ENCODE assay signal across 23 mouse cellular contexts in the genomic region with DNA sequence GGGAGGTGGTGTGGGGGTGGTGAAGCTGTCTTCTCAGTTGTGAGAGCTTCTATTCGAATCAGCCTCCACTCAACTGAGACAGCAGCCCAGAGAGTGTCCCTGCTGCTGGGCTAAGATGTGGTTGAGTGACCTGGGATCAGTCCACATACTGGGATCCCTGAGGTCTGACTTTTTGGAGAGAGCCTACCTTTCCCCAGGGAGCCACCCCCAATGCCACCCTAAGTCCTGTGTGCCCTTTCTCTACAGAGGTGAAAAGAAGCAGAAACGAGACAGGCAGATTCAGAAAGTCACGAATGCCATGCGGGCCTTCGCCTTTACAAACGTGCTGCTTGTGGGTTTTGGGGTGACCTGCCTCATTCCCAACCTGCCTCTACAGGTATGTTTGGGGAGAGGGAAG. TPM values are rescaled to one million over a fixed set of nuclear protein-coding genes. Genes with fewer than 3 reads are reported as not detected.
DNase-seq lines count a peak whose midpoint lies in the region; ATAC-seq and TF ChIP-seq lines count a peak whose summit lies in the region.
"Had no signal": no experiment of that assay in that cellular context is flagged by ENCODE, and none has a peak within 500 bp of the region (broad histone marks: within the 10 kb centered on the region; RNA-seq: fewer than 3 reads in every experiment).

No protein-coding gene starts in this region.

- no peaks in the 10 kb centered on the region for H3K9me3 ChIP-seq in intestine, embryonic 16.5 days (ENCODE audit: control insufficient read depth, low read length)
- H3K9me3 ChIP-seq: hindbrain, embryonic 15.5 days; limb, embryonic 15.5 days; megakaryocyte, embryonic 14.5 days; midbrain, embryonic 13.5 days had no signal

- no peaks in the 10 kb centered on the region; the same call in 1 of the 2 replicates for H3K36me3 ChIP-seq in kidney, adult 2 months (ENCODE audit: control insufficient read depth, insufficient read depth, low read length)
- no peaks in the 10 kb centered on the region for H3K36me3 ChIP-seq in intestine, embryonic 16.5 days (ENCODE audit: control insufficient read depth, insufficient read depth, low read length)
- H3K36me3 ChIP-seq: limb, embryonic 15.5 days had no signal

- no peak for ATAC-seq in intestine, embryonic 16.5 days
- ATAC-seq: forebrain, embryonic 16.5 days; midbrain, embryonic 13.5 days had no signal

- no peak overlapping the region for H3K9ac ChIP-seq in intestine, embryonic 16.5 days (ENCODE audit: low read depth, low read length)
- H3K9ac ChIP-seq: hindbrain, embryonic 15.5 days; limb, embryonic 15.5 days; liver, embryonic 14.5 days; lung, embryonic 14.5 days; midbrain, embryonic 13.5 days had no signal

- TF ChIP-seq POLR2A in kidney, adult 2 months (IDR thresholded peaks at IDR 0.05; ENCODE audit: low read depth, low read length) = no peak
- no peak for TF ChIP-seq POLR2A in bone marrow macrophage, adult 2 months (IDR thresholded peaks at IDR 0.05; ENCODE audit: borderline replicate concordance, low read depth, low read length)

- intact Hi-C loops in left cerebral cortex, postnatal 4 days (cut with DNase I) = no loop called here

- no peak overlapping the region for H3K4me3 ChIP-seq in kidney, adult 2 months (ENCODE audit: insufficient read depth, low read depth, low read length)
- no peak overlapping the region for H3K4me3 ChIP-seq in bone marrow macrophage, adult 2 months (ENCODE audit: insufficient read depth, low read length)
- H3K4me3 ChIP-seq in intestine, embryonic 16.5 days (ENCODE audit: low read length) = no peak overlapping the region
- H3K4me3 ChIP-seq: hindbrain, embryonic 15.5 days; limb, embryonic 15.5 days; megakaryocyte, embryonic 14.5 days; midbrain, embryonic 13.5 days had no signal

- DNase-seq in cerebellum, adult 9-10 months = peak; percentile 61
- no peak for DNase-seq in cerebellum, postnatal 36 days
- DNase-seq in kidney, adult 2 months = no peak
- no peak for DNase-seq in kidney, adult 9 months
- no peak for DNase-seq in adipocyte (ENCODE audit: low spot score)
- no peak for DNase-seq in left cerebral cortex, postnatal 4 days
- DNase-seq: adrenal gland, postnatal 36 days; gastrocnemius, postnatal 25 days; heart, postnatal 4 days; kidney, postnatal 10 days; lung, embryonic 14.5 days; retina, postnatal 1 day; right cerebral cortex, postnatal 25 days; thymus, postnatal 25 days had no signal

- TF ChIP-seq CTCF in kidney, adult 2 months (conservative IDR thresholded peaks at IDR 0.05; ENCODE audit: insufficient read depth, insufficient read length, low read depth, low read length) = no peak
- TF ChIP-seq CTCF in bone marrow macrophage, adult 2 months (IDR thresholded peaks at IDR 0.05; ENCODE audit: low read depth, low read length) = no peak

- peaks cover 10% of the 10 kb centered on the region for H3K4me1 ChIP-seq in kidney, adult 2 months (ENCODE audit: control insufficient read depth, insufficient read depth, low read length)
- H3K4me1 ChIP-seq in bone marrow macrophage, adult 2 months (ENCODE audit: control insufficient read depth, insufficient read depth, low read length) = peaks cover 81% of the 10 kb centered on the region
- peaks cover 49% of the 10 kb centered on the region for H3K4me1 ChIP-seq in intestine, embryonic 16.5 days (ENCODE audit: control insufficient read depth, insufficient read depth, low read length)

- H3K27me3 ChIP-seq in kidney, adult 2 months (replicated peaks; ENCODE audit: control insufficient read depth, insufficient read depth, low read length) = no peaks in the 10 kb centered on the region
- H3K27me3 ChIP-seq in intestine, embryonic 16.5 days (replicated peaks; ENCODE audit: control insufficient read depth, insufficient read depth, low read length) = no peaks in the 10 kb centered on the region
- H3K27me3 ChIP-seq: hindbrain, embryonic 15.5 days; limb, embryonic 15.5 days; midbrain, embryonic 13.5 days had no signal

- no peak overlapping the region for H3K4me2 ChIP-seq in intestine, embryonic 16.5 days (ENCODE audit: low read depth, low read length)
- H3K4me2 ChIP-seq: hindbrain, embryonic 15.5 days; limb, embryonic 15.5 days; lung, embryonic 14.5 days; midbrain, embryonic 13.5 days had no signal

- H3K27ac ChIP-seq in kidney, adult 2 months (ENCODE audit: insufficient read depth, low read depth, low read length) = peak overlapping the region; percentile 4; the same call in 1 of the 2 replicates
- H3K27ac ChIP-seq in bone marrow macrophage, adult 2 months (ENCODE audit: insufficient read depth, low read depth, low read length) = peak overlapping the region; percentile 96; the same call in 1 of the 2 replicates
- peak overlapping the region; percentile 31 for H3K27ac ChIP-seq in intestine, embryonic 16.5 days (ENCODE audit: low read length)
- H3K27ac ChIP-seq: hindbrain, embryonic 15.5 days; limb, embryonic 15.5 days; liver, embryonic 14.5 days; midbrain, embryonic 13.5 days had no signal

- 76% methylated on average over 6 of the region's 6 CpGs for WGBS in kidney, adult 2 months
- WGBS in intestine, embryonic 16.5 days = 80% methylated on average over 6 of the region's 6 CpGs

RNA-seq across cellular contexts. Expression of a gene that starts 19.8 kb away (rescaled TPM):
- polyA plus RNA-seq in kidney, adult 2 months (2012; rRNA removed) = 43.8 and 60.3 TPM in 2 replicates
- 512 TPM in 2 replicates for polyA plus RNA-seq in bone marrow macrophage, adult 2 months (2012; ENCODE audit: insufficient read depth, insufficient read length, missing spikeins)
- 84.2 and 98.1 TPM in 2 replicates for polyA plus RNA-seq in intestine, embryonic 16.5 days (2015; fragmentation: Nextera tagmentation; extraction: Ambion mirVana)
- total RNA-seq in left cerebral cortex, postnatal 4 days (2021) = 100 to 1,000 TPM; 249 to 259 TPM

RNA-seq across cellular contexts. Expression of a gene that starts 36.6 kb away (rescaled TPM):
- polyA plus RNA-seq in kidney, adult 2 months (2012; rRNA removed) = 148 and 174 TPM in 2 replicates
- polyA plus RNA-seq in bone marrow macrophage, adult 2 months (2012; ENCODE audit: insufficient read depth, insufficient read length, missing spikeins) = 202 and 231 TPM in 2 replicates
- polyA plus RNA-seq in intestine, embryonic 16.5 days (2015; fragmentation: Nextera tagmentation; extraction: Ambion mirVana) = 22.0 and 27.7 TPM in 2 replicates
- total RNA-seq in left cerebral cortex, postnatal 4 days (2021) = 10 to 100 TPM; 43.5 to 51.1 TPM

RNA-seq across cellular contexts. Expression of a gene that starts 54.8 kb away (rescaled TPM):
- 13.3 and 17.3 TPM in 2 replicates for polyA plus RNA-seq in kidney, adult 2 months (2012; rRNA removed)
- polyA plus RNA-seq in bone marrow macrophage, adult 2 months (2012; ENCODE audit: insufficient read depth, insufficient read length, missing spikeins) = 32.8 and 33.5 TPM in 2 replicates
- polyA plus RNA-seq in intestine, embryonic 16.5 days (2015; fragmentation: Nextera tagmentation; extraction: Ambion mirVana) = 5.6 and 6.0 TPM in 2 replicates
- total RNA-seq in left cerebral cortex, postnatal 4 days (2021) = 1 to 10 TPM; 3.0 to 3.5 TPM
- total RNA-seq: monocyte, adult 5-6 weeks had no signal

RNA-seq across cellular contexts. Expression of a gene that starts 58.2 kb away (rescaled TPM):
- 19.3 and 19.8 TPM in 2 replicates for polyA plus RNA-seq in kidney, adult 2 months (2012; rRNA removed)
- polyA plus RNA-seq in bone marrow macrophage, adult 2 months (2012; ENCODE audit: insufficient read depth, insufficient read length, missing spikeins) = 12.8 and 15.9 TPM in 2 replicates
- 2.4 and 2.7 TPM in 2 replicates for polyA plus RNA-seq in intestine, embryonic 16.5 days (2015; fragmentation: Nextera tagmentation; extraction: Ambion mirVana)
- total RNA-seq in left cerebral cortex, postnatal 4 days (2021) = 1 to 10 TPM; 1.8 to 1.9 TPM

Comparison
In these comparisons a context has a peak if more than half of its experiments do, and no peak if none do; other contexts are left out.
1. H3K27ac ChIP-seq: peak in every context shown above with its lines; median percentile 96 in bone marrow macrophage, adult 2 months; 31 in intestine, embryonic 16.5 days; 4 in kidney, adult 2 months.